Mouse (Mus musculus): Measurements from ENCODE around the gene Slc5a3.

Slc5a3 gene

DNA sequence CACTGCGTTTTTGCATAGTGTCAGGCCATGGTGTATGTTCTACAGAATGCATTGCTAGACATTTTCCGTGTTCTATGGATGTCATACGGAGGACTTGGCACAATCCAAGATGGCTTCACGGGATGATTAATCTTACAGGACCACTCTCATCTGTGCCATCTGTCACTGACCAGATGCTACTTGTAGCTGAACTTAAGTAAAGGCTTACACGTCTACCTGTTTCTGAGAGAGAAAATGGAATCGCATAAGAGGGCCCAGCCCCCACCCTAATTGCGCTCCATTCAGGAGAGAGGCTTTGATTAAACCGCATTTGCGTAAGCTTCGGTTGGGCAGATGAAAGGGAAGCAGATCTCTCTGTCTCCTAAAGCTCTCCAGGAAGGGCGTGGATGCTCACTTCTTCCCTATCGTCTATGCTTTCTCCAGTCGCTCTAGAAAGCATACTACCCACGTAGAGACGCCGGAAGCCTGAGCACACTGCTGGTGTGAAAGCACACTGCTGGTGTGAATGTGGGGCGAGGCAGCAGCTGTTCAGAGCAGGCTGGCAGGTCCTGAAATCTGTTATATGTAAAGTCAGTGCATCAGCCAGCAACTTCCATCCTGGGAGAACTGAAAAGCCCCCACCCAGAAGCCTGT is 62.9 kb downstream of the Slc5a3 start:
- DNase-seq (ENCODE audit: low read depth): no peak

DNA sequence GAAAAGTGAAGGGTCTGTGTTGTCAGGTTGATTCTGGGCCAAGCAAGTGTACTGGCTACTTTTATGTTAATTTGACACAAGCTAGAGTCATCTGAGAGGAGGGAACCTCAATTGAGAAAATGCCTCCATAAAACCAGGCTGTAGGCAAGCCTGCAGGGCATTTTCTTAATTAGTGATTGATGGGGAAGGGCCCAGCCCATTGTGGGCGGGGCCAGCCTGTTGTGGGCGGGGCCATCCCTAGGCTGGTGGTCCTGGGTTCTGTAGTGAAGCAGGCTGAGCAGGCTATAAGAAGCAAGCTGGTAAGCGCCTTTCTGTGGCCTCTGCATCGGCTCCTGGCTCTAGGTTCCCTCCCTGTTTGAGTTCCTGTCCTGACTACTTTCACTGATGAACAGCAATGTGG is 69.1 kb downstream of the Slc5a3 start:
- DNase-seq (ENCODE audit: low read depth): no peak

DNA sequence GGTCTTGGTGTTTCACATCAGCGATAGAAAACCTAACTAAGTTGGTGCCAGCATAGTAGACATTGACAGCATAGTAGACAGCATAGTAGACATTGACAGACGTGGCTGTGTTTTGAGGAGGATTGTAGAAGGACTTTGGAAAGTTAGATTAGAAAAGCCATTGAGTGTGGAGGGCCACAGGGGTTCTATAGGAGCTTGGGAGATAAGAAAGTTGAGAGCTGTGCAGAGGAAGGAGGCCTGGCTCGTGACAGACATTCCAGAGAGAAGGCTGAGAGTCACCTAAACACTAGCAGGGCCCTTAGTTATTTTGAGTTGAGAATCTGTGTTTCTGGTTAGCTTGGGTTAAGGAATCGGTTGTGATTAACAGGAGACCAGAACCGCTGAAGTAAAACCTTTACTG is 69.5 kb downstream of the Slc5a3 start:
- no peak for DNase-seq (ENCODE audit: low read depth)

DNA sequence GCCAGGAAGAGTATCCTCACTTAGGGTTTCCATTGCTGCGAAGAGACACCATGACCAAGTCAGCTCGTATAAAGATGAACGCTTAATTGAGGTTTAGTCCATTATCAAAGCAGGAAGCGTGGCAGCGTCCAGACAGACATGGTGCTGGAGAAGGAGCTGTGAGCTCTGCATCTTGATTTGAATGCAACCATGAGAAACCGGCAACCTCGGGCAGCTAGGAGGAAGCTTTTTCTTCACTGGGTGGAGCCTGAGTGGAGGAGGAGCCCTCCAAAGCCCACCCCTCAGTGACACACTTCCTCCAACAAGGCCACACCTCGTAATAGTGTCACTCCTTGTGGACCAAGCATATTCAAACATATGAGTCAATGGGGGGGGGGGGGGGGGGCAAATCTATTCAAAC is 71.7 kb downstream of the Slc5a3 start:
- DNase-seq (ENCODE audit: low read depth): no peak

DNA sequence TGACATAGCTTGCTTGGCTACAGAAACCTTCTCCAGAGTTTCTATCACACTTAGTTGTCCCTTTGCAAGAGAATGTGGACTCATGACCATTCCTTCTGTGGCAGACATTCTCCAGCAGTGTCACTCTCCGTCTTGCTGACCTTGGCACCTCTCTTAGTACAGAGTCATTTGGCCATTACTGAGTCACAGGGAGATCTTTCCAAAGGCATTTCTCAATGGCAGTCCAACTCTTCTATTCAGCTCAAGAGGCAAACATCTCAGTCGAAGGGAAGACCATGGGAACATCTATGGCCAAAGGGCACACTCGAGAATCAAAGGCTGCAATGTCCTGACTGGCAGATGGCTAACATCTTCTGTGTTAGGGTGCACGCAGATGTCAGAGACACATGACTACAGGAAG is 74.4 kb downstream of the Slc5a3 start:
- DNase-seq (ENCODE audit: low read depth): no peak

DNA sequence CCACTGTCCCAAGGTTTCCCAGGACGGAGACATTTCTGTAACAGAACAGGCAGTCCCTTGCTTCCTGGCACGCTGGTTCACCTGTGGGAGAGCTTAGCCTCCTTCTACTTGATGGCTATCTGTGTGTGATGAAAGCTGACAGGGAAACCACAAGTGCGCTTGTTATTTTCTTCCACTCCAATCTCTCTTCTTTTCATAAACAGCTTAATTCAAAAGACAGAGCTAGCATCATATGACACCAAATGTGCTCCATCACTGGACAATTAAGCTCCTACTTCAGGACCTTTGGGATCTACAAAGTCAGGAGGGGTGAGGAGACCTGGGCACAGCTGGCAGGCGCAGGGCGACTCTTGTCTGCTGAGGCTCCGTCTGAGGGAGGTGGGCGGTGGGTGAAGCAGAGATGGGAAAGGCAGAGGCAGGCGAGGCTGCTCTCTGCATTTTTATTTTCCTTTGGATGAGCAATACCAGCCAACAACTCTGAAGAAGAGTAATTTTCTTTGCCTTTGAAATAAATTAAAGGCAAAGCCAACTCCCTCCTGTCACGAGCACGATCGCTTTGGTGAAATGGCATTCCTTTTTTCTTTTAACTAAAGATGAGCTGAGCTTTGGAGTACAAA is 76.1 kb downstream of the Slc5a3 start:
- DNase-seq (ENCODE audit: low read depth): no peak

DNA sequence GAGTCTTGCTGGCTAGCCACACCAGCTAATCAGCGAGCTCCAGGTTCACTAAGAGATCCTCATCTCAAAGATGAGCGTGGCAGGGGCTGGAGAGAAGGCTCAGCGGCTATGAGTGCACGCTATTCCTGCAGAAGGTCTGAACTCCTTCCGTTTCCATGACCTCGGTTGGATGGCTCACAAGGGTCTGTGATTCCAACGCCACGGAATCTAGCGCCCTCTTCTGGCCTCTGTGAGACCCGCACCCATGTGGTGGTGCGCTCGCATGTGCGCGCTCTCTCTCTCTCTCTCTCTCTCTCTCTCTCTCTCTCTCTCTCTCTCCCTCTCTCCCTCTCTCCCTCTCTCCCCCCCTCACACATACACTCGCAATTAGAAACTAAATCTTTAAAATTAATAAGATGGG is 78.2 kb downstream of the Slc5a3 start:
- DNase-seq (ENCODE audit: low read depth): no peak

Data from naive thymus-derived CD4-positive, alpha-beta T cell, adult 2 months (primary cell).